Mouse (Mus musculus) limb, embryonic 12.5 days (tissue): Measurements from ENCODE around the gene Eif2b3. TPM values are rescaled to one million over a fixed set of nuclear protein-coding genes. Genes with fewer than 3 reads are reported as not detected.

ENCODE experiments used
- ATAC-seq: fragments of 200-750 bp; cut with Nextera tagmentation; 2 replicates; pipeline ENCODE4 v1.8.0; 2017; ENCODE audit warnings: low read depth, moderate TSS enrichment; ENCODE audit not compliant: insufficient number of reproducible peaks, insufficient read depth, low FRiP score, low TSS enrichment
- H3K27ac ChIP-seq: fragments of 300-500 bp; sonication (generic); 2 replicates; pipeline ENCODE4 v1.5.1; 2016; ENCODE audit warnings: mild to moderate bottlenecking, moderate library complexity
- H3K27me3 ChIP-seq: fragments of 300-500 bp; sonication (generic); 2 replicates; pipeline ENCODE4 v1.6.1; 2016; ENCODE audit warnings: mild to moderate bottlenecking, moderate library complexity
- H3K36me3 ChIP-seq: fragments of 300-500 bp; sonication (generic); 2 replicates; pipeline ENCODE4 v1.6.1; 2016; ENCODE audit warnings: mild to moderate bottlenecking, moderate library complexity
- H3K4me1 ChIP-seq: fragments of 300-500 bp; sonication (generic); replicated peaks from 2 replicates; pipeline ENCODE4 v1.6.1; 2016
- H3K4me2 ChIP-seq: fragments of 300-500 bp; sonication (generic); 2 replicates; pipeline ENCODE4 v1.6.1; 2016; ENCODE audit warnings: mild to moderate bottlenecking, moderate library complexity
- H3K4me3 ChIP-seq: fragments of 300-500 bp; sonication (generic); replicated peaks from 2 replicates; pipeline ENCODE4 v1.5.1; 2016; ENCODE audit warnings: mild to moderate bottlenecking
- H3K9ac ChIP-seq: fragments of 300-500 bp; sonication (generic); replicated peaks from 2 replicates; pipeline ENCODE4 v1.6.1; 2016; ENCODE audit warnings: mild to moderate bottlenecking, moderate library complexity
- H3K9me3 ChIP-seq: fragments of 300-500 bp; sonication (generic); 2 replicates; pipeline ENCODE4 v1.6.1; 2016; ENCODE audit warnings: mild to moderate bottlenecking, moderate library complexity
- WGBS: fragments of 180-500 bp; shearing (Covaris S2); methylation state at CpG from one replicate; pipeline ENCODE4 v1.1.7; 2016; 5-methylcytosine and 5-hydroxymethylcytosine counted together
- polyA plus RNA-seq: library from polyadenylated mRNA; unstranded; fragments of >200 nt; fragmentation: Nextera tagmentation; extraction: Ambion mirVana; gene quantifications from 2 replicates; pipeline ENCODE4 v1.2.1, GENCODE M21; 2016

Eif2b3 gene
- polyA plus RNA-seq, 1 experiment from 2014 or later: 53.0 TPM

GRCm38 (mm10) chr4:117018327-117018726 lies 875 bp upstream of the Eif2b3 start:
- Histone ChIP-seq H3K4me2 (no peak overlapping the region), H3K27ac (no peak overlapping the region), H3K4me1 (peaks cover 9% of the 10 kb centered on the region), H3K9ac (no peak overlapping the region), H3K36me3 (peaks cover 15% of the 10 kb centered on the region), H3K4me3 (no peak overlapping the region), H3K9me3 (no peaks in the 10 kb centered on the region), H3K27me3 (no peaks in the 10 kb centered on the region)
- 86% methylated on average over 7 of the region's 7 CpGs for WGBS
- ATAC-seq: no peak

GRCm38 (mm10) chr4:117023469-117023868 lies 4.3 kb downstream of the Eif2b3 start:
- H3K4me1 ChIP-seq: peaks cover 9% of the 10 kb centered on the region
- H3K9ac ChIP-seq: no peak overlapping the region
- 97% methylated on average over 4 of the region's 4 CpGs for WGBS
- no peak for ATAC-seq
- no peaks in the 10 kb centered on the region for H3K9me3 ChIP-seq
- H3K4me3 ChIP-seq: no peak overlapping the region
- H3K4me2 ChIP-seq: no peak overlapping the region
- no peak overlapping the region for H3K27ac ChIP-seq
- H3K27me3 ChIP-seq: no peaks in the 10 kb centered on the region
- H3K36me3 ChIP-seq: peaks cover 27% of the 10 kb centered on the region

- no peak overlapping the region for H3K4me3 ChIP-seq
- peaks cover 44% of the 10 kb centered on the region for H3K36me3 ChIP-seq
- WGBS: 94% methylated on average over 1 of the region's 1 CpGs
- H3K27ac ChIP-seq: no peak overlapping the region
- no peaks in the 10 kb centered on the region for H3K27me3 ChIP-seq
- no peaks in the 10 kb centered on the region for H3K4me1 ChIP-seq
- no peaks in the 10 kb centered on the region for H3K9me3 ChIP-seq
- no peak overlapping the region for H3K4me2 ChIP-seq
- no peak for ATAC-seq
- H3K9ac ChIP-seq: no peak overlapping the region
These were observed 11.9 kb downstream of the Eif2b3 start for GRCm38 (mm10) chr4:117031105-117031504.

GRCm38 (mm10) chr4:117039925-117040687 lies 20.9 kb downstream of the Eif2b3 start:
- WGBS: 18% methylated on average over 9 of the region's 9 CpGs
- Histone ChIP-seq H3K36me3 (peaks cover 20% of the 10 kb centered on the region), H3K9ac (no peak overlapping the region), H3K9me3 (no peaks in the 10 kb centered on the region), H3K27ac (peak overlapping the region; percentile 78), H3K4me2 (peak overlapping the region; percentile 3; the same call in 1 of the 2 replicates), H3K4me3 (no peak overlapping the region), H3K4me1 (peaks cover 28% of the 10 kb centered on the region), H3K27me3 (no peaks in the 10 kb centered on the region)
- ATAC-seq: no peak; the same call in 1 of the 2 replicates

- Histone ChIP-seq H3K27me3 (no peaks in the 10 kb centered on the region), H3K36me3 (peaks cover 16% of the 10 kb centered on the region), H3K9me3 (no peaks in the 10 kb centered on the region), H3K4me1 (peaks cover 28% of the 10 kb centered on the region), H3K4me3 (no peak overlapping the region), H3K4me2 (no peak overlapping the region), H3K27ac (peak overlapping the region; percentile 47; the same call in 1 of the 2 replicates), H3K9ac (no peak overlapping the region)
- 57% methylated on average over 1 of the region's 1 CpGs for WGBS
- no peak for ATAC-seq
These were observed 21.6 kb downstream of the Eif2b3 start for GRCm38 (mm10) chr4:117040791-117041190.

GRCm38 (mm10) chr4:117041283-117041721 lies 22.1 kb downstream of the Eif2b3 start:
- WGBS: 45% methylated on average over 4 of the region's 4 CpGs
- Histone ChIP-seq H3K9ac (no peak overlapping the region), H3K4me1 (peaks cover 28% of the 10 kb centered on the region), H3K4me3 (no peak overlapping the region), H3K4me2 (no peak overlapping the region), H3K27ac (peak overlapping the region; percentile 47; the same call in 1 of the 2 replicates), H3K27me3 (no peaks in the 10 kb centered on the region), H3K9me3 (no peaks in the 10 kb centered on the region), H3K36me3 (peaks cover 17% of the 10 kb centered on the region; the same call in 1 of the 2 replicates)
- ATAC-seq: no peak

GRCm38 (mm10) chr4:117048836-117049235 lies 29.6 kb downstream of the Eif2b3 start:
- Histone ChIP-seq H3K27ac (no peak overlapping the region), H3K9me3 (no peaks in the 10 kb centered on the region), H3K27me3 (no peaks in the 10 kb centered on the region), H3K4me1 (no peaks in the 10 kb centered on the region), H3K4me2 (no peak overlapping the region), H3K9ac (no peak overlapping the region), H3K4me3 (no peak overlapping the region), H3K36me3 (peaks cover 55% of the 10 kb centered on the region)
- no peak for ATAC-seq
- 96% methylated on average over 3 of the region's 3 CpGs for WGBS

GRCm38 (mm10) chr4:117049485-117049884 lies 30.3 kb downstream of the Eif2b3 start:
- Histone ChIP-seq H3K27me3 (no peaks in the 10 kb centered on the region), H3K27ac (no peak overlapping the region), H3K36me3 (peaks cover 58% of the 10 kb centered on the region), H3K4me1 (no peaks in the 10 kb centered on the region), H3K4me3 (no peak overlapping the region), H3K9ac (no peak overlapping the region), H3K9me3 (no peaks in the 10 kb centered on the region), H3K4me2 (no peak overlapping the region)
- WGBS: 94% methylated on average over 1 of the region's 1 CpGs
- ATAC-seq: no peak

- 90% methylated on average over 4 of the region's 4 CpGs for WGBS
- ATAC-seq: no peak
- Histone ChIP-seq H3K9me3 (no peaks in the 10 kb centered on the region), H3K27ac (no peak overlapping the region), H3K36me3 (peaks cover 41% of the 10 kb centered on the region), H3K4me3 (no peak overlapping the region), H3K27me3 (no peaks in the 10 kb centered on the region), H3K4me1 (no peaks in the 10 kb centered on the region), H3K4me2 (no peak overlapping the region), H3K9ac (no peak overlapping the region)
These were observed 33.4 kb downstream of the Eif2b3 start for GRCm38 (mm10) chr4:117052626-117053025.

GRCm38 (mm10) chr4:117053956-117054355 lies 34.8 kb downstream of the Eif2b3 start:
- Histone ChIP-seq H3K27me3 (no peaks in the 10 kb centered on the region), H3K36me3 (peaks cover 38% of the 10 kb centered on the region), H3K4me3 (no peak overlapping the region), H3K27ac (no peak overlapping the region), H3K9ac (no peak overlapping the region), H3K4me2 (no peak overlapping the region), H3K9me3 (no peaks in the 10 kb centered on the region), H3K4me1 (no peaks in the 10 kb centered on the region)
- 94% methylated on average over 4 of the region's 4 CpGs for WGBS
- no peak for ATAC-seq

GRCm38 (mm10) chr4:117056102-117056501 lies 36.9 kb downstream of the Eif2b3 start:
- Histone ChIP-seq H3K36me3 (peaks cover 35% of the 10 kb centered on the region), H3K9me3 (no peaks in the 10 kb centered on the region), H3K4me3 (no peak overlapping the region), H3K4me2 (no peak overlapping the region), H3K27ac (no peak overlapping the region), H3K27me3 (no peaks in the 10 kb centered on the region), H3K9ac (no peak overlapping the region), H3K4me1 (no peaks in the 10 kb centered on the region)
- no peak for ATAC-seq

GRCm38 (mm10) chr4:117056514-117056913 lies 37.3 kb downstream of the Eif2b3 start:
- no peak overlapping the region for H3K9ac ChIP-seq
- no peak overlapping the region for H3K27ac ChIP-seq
- no peak overlapping the region for H3K4me2 ChIP-seq
- H3K27me3 ChIP-seq: no peaks in the 10 kb centered on the region
- no peak for ATAC-seq
- no peaks in the 10 kb centered on the region for H3K9me3 ChIP-seq
- peaks cover 37% of the 10 kb centered on the region for H3K36me3 ChIP-seq
- WGBS: 91% methylated on average over 2 of the region's 2 CpGs
- H3K4me3 ChIP-seq: no peak overlapping the region
- H3K4me1 ChIP-seq: no peaks in the 10 kb centered on the region
